In genomic region chr11:3166321-3166720, GRCm38 (mm10) we compare ENCODE assay signal across 8 mouse cellular contexts. TPM values are rescaled to one million over a fixed set of nuclear protein-coding genes. Genes with fewer than 3 reads are reported as not detected.
DNase-seq lines count a peak whose midpoint lies in the region; ATAC-seq and TF ChIP-seq lines count a peak whose summit lies in the region.
"Not testable (repeated sequence)": the region's sequence is repeated elsewhere in the genome, so short reads cannot be mapped to it uniquely, and the experiment has no call there.

No protein-coding gene starts in this region.

- not testable (repeated sequence) for ATAC-seq in hindbrain, postnatal 0 days; lung, postnatal 0 days

- not testable (repeated sequence) for TF ChIP-seq EP300 in lung, postnatal 0 days (IDR thresholded peaks at IDR 0.05)

- DNase-seq in 3T3-L1 (ENCODE audit: low read depth, low spot score), result peak; percentile 33
- peak; percentile 23 for DNase-seq in NIH3T3 (ENCODE audit: low read depth)
- peak; percentile 16 for DNase-seq in forelimb bud, embryonic 11.5 days (ENCODE audit: low read depth, low spot score)
- peak; percentile 71 for DNase-seq in heart, adult 8-10 months (ENCODE audit: low spot score)
- peak; percentile 17 for DNase-seq in hindbrain, postnatal 0 days (ENCODE audit: low spot score)
- peak; percentile 41 for DNase-seq in lung, postnatal 0 days (ENCODE audit: low spot score)
- DNase-seq in ovary, postnatal 14 days (ENCODE audit: low spot score), result peak; percentile 46
- peak; percentile 54 for DNase-seq in testis, postnatal 14 days (ENCODE audit: low spot score)

- not testable (repeated sequence) for H3K4me1 ChIP-seq in hindbrain, postnatal 0 days (ENCODE audit: insufficient read depth, low read length); lung, postnatal 0 days (ENCODE audit: insufficient read depth, low read depth, low read length)

- H3K9ac ChIP-seq in hindbrain, postnatal 0 days (replicated peaks; ENCODE audit: low read length); lung, postnatal 0 days (replicated peaks; ENCODE audit: low read depth): not testable (repeated sequence)

- not testable (repeated sequence) for TF ChIP-seq CTCF in hindbrain, postnatal 0 days (IDR thresholded peaks at IDR 0.05; ENCODE audit: low read depth); lung, postnatal 0 days (IDR thresholded peaks at IDR 0.05)

- not testable (repeated sequence) for H3K27ac ChIP-seq in hindbrain, postnatal 0 days; lung, postnatal 0 days (ENCODE audit: low read length)

- not testable (repeated sequence) for H3K4me2 ChIP-seq in hindbrain, postnatal 0 days (ENCODE audit: low read depth, low read length); lung, postnatal 0 days (replicated peaks; ENCODE audit: low read depth, low read length)

- not testable (repeated sequence) for H3K9me3 ChIP-seq in hindbrain, postnatal 0 days (ENCODE audit: low read length); lung, postnatal 0 days (ENCODE audit: low read length)

- H3K36me3 ChIP-seq in hindbrain, postnatal 0 days (ENCODE audit: insufficient read depth, low read length); lung, postnatal 0 days (ENCODE audit: insufficient read depth, low read length): not testable (repeated sequence)

- H3K27me3 ChIP-seq in hindbrain, postnatal 0 days (ENCODE audit: insufficient read depth, low read length); lung, postnatal 0 days (replicated peaks; ENCODE audit: insufficient read depth, low read length): not testable (repeated sequence)

- H3K4me3 ChIP-seq in hindbrain, postnatal 0 days (ENCODE audit: low read length); lung, postnatal 0 days (ENCODE audit: low read depth, low read length): not testable (repeated sequence)

RNA-seq across cellular contexts. Expression of gene Sfi1, which starts 26.9 kb away (rescaled TPM):
- total RNA-seq in heart, adult 8-10 months (2022), result 10 to 100 TPM; 12.9 to 27.4 (median 20.4) TPM
- 16.9 and 18.2 TPM in 2 replicates for total RNA-seq in hindbrain, postnatal 0 days (2014; rRNA removed)
- 9.5 and 9.9 TPM in 2 replicates for polyA plus RNA-seq in hindbrain, postnatal 0 days (2015; fragmentation: Nextera tagmentation; extraction: Ambion mirVana)
- polyA plus RNA-seq in lung, postnatal 0 days (2015; fragmentation: Nextera tagmentation; extraction: Ambion mirVana), result 7.9 and 8.3 TPM in 2 replicates

RNA-seq across cellular contexts. Expression of gene Eif4enif1, which starts 35.9 kb away (rescaled TPM):
- total RNA-seq in heart, adult 8-10 months (2022), result 10 to 100 TPM; 39.3 to 43.9 (median 40.4) TPM
- 42.1 and 47.7 TPM in 2 replicates for total RNA-seq in hindbrain, postnatal 0 days (2014; rRNA removed)
- 35.2 and 35.3 TPM in 2 replicates for polyA plus RNA-seq in hindbrain, postnatal 0 days (2015; fragmentation: Nextera tagmentation; extraction: Ambion mirVana)
- 17.7 and 19.3 TPM in 2 replicates for polyA plus RNA-seq in lung, postnatal 0 days (2015; fragmentation: Nextera tagmentation; extraction: Ambion mirVana)

Comparison
In these comparisons a context has a peak if more than half of its experiments do, and no peak if none do; other contexts are left out.
1. DNase-seq: peak in every context shown above with its lines; median percentile 71 in heart, adult 8-10 months; 54 in testis, postnatal 14 days; 46 in ovary, postnatal 14 days; 41 in lung, postnatal 0 days; 33 in 3T3-L1; 23 in NIH3T3; 17 in hindbrain, postnatal 0 days; 16 in forelimb bud, embryonic 11.5 days.